Mouse (Mus musculus) C2C12 (cell line): ENCODE results near the gene Dok1. TPM values are rescaled to one million over a fixed set of nuclear protein-coding genes. Genes with fewer than 3 reads are reported as not detected.

Experiments
- H3K27me3 ChIP-seq: one replicate; pipeline ENCODE4 v1.6.1; 2011; ENCODE audit not compliant: control insufficient read depth, insufficient read depth, insufficient read length
- H3K36me3 ChIP-seq: one replicate; pipeline ENCODE4 v1.6.1; 2011; ENCODE audit not compliant: control insufficient read depth, insufficient read depth
- H3K4me3 ChIP-seq: one replicate; pipeline ENCODE4 v1.5.1; 2011; ENCODE audit warnings: mild to moderate bottlenecking, control low read depth; ENCODE audit not compliant: poor library complexity, insufficient read depth, severe bottlenecking
- H3K79me2 ChIP-seq: one replicate; pipeline ENCODE4 v1.6.1; 2011; ENCODE audit not compliant: control insufficient read depth, insufficient read depth
- H3K79me3 ChIP-seq: one replicate; pipeline ENCODE4 v1.6.1; 2011; ENCODE audit warnings: low read depth, control low read depth
- H3ac ChIP-seq: one replicate; pipeline ENCODE3; 2011; ENCODE audit warnings: low read depth; ENCODE audit not compliant: control insufficient read depth, insufficient read length
- CEBPB ChIP-seq: IDR thresholded peaks from one replicate; pipeline ENCODE4 v1.6.1; 2011; ENCODE audit warnings: low read depth, mild to moderate bottlenecking, control low read depth, moderate library complexity
- CTCF ChIP-seq: IDR thresholded peaks from one replicate; pipeline ENCODE4 v1.5.1; 2011; ENCODE audit not compliant: control insufficient read depth, insufficient read depth, insufficient read length
- FOSL1 ChIP-seq: IDR thresholded peaks from one replicate; pipeline ENCODE4 v1.8.0; 2011; ENCODE audit warnings: mild to moderate bottlenecking, low read length; ENCODE audit not compliant: poor library complexity, insufficient read depth, severe bottlenecking
- MAX ChIP-seq: IDR thresholded peaks from one replicate; pipeline ENCODE4 v1.6.1; 2011; ENCODE audit warnings: mild to moderate bottlenecking, control low read depth
- MYOD1 ChIP-seq: IDR thresholded peaks from one replicate; pipeline ENCODE4 v1.6.1; 2011; ENCODE audit warnings: low read depth; ENCODE audit not compliant: control insufficient read depth, insufficient read length
- MYOG ChIP-seq: IDR thresholded peaks from one replicate; pipeline ENCODE4 v1.6.1; 2011; ENCODE audit not compliant: control insufficient read depth, insufficient read length; ENCODE audit errors: extremely low read depth
- USF1 ChIP-seq: IDR thresholded peaks from one replicate; pipeline ENCODE4 v1.6.1; 2011; ENCODE audit warnings: low read depth, mild to moderate bottlenecking, control low read depth, moderate library complexity
- polyA plus RNA-seq: library from polyadenylated mRNA; unstranded; fragments of >200 nt; fragmentation: generic; extraction: Trizol; gene quantifications from one replicate; pipeline ENCODE4 v1.2.1, GENCODE M21; 2012; ENCODE audit warnings: missing spikeins

Dok1 gene
- polyA plus RNA-seq, 1 experiment, result 80.8 TPM

GRCm38 (mm10) chr6:83066441-83066840, 33.2 kb upstream of the Dok1 start:
- Histone ChIP-seq H3K36me3 (no peaks in the 10 kb centered on the region), H3K4me3 (no peak overlapping the region), H3K79me2 (no peaks in the 10 kb centered on the region), H3K27me3 (peaks cover 76% of the 10 kb centered on the region), H3ac (no peak overlapping the region), H3K79me3 (no peaks in the 10 kb centered on the region)
- TF ChIP-seq USF1 (no peak), FOSL1 (no peak), MAX (no peak), MYOG (no peak), CEBPB (no peak), CTCF (no peak), MYOD1 (no peak)

DNA sequence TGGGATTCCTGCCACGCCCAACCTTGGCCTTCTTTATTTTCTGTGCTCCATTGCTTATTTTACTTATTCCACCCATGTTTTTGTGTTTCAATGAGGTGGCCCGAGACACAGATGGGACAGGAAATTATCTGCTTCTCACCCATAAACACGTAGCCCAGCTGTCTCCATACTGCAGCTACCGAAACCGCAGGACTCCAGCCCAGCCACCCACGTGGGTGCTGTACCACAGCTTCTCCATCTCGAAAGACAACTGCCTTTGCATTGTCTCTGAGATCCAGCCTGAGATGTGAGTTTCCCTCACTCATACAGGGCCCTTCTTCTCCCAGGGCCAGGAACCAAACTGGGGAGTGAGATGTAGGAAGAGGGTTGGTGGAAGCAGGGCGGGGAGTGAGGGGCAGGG, 32.7 kb upstream of the Dok1 start:
- Histone ChIP-seq H3K27me3 (peaks cover 72% of the 10 kb centered on the region), H3ac (no peak overlapping the region), H3K36me3 (no peaks in the 10 kb centered on the region), H3K4me3 (no peak overlapping the region), H3K79me2 (no peaks in the 10 kb centered on the region), H3K79me3 (no peaks in the 10 kb centered on the region)
- TF ChIP-seq MAX, result no peak
- no peak for TF ChIP-seq MYOD1
- no peak for TF ChIP-seq MYOG
- TF ChIP-seq CEBPB, result no peak
- no peak for TF ChIP-seq CTCF
- no peak for TF ChIP-seq FOSL1
- TF ChIP-seq USF1, result no peak

DNA sequence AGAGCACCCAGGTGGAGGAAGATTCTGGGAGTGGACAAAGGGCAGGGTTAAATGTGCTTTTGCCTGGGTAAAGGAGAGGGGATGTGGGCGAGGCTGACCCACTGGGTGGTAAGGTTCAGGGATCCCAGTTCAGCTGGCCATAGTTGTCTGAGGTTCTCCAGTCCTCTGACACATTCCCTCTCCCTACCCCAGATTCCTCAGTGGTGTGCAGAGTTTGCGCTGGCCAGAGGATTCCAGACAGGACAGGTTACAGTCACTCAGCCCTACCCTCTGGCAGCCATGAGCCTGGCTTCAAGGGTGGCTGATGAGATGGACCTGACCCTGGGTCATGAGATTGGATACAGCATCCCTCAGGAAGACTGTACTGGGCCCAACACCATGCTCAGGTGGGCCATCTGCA, 25.5 kb upstream of the Dok1 start:
- Histone ChIP-seq H3K27me3 (peaks cover 14% of the 10 kb centered on the region), H3K79me3 (peaks cover 23% of the 10 kb centered on the region), H3K36me3 (peaks cover 29% of the 10 kb centered on the region), H3K4me3 (no peak overlapping the region), H3ac (no peak overlapping the region), H3K79me2 (peaks cover 31% of the 10 kb centered on the region)
- no peak for TF ChIP-seq FOSL1
- no peak for TF ChIP-seq CTCF
- TF ChIP-seq USF1, result no peak
- TF ChIP-seq MYOD1, result no peak
- TF ChIP-seq MAX, result no peak
- TF ChIP-seq CEBPB, result no peak
- no peak for TF ChIP-seq MYOG

DNA sequence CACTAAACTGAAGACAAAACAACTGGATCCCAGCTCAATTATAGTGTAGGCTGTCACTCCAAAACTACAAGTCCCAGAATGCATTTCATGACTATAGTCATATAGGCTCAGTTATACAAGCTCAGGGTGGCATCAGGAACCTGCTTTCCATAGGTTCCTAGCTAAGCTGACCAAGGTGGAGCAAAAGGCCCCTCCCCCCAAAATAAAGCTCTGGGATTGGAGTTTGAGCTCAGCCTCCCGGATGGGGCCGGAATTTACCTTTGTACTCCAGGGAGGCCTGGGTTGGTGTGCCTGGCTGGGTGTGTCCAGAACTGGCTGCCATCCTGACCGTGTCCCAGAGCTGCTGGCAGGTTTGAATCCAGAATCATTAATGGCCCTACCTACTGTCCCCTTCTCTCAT, 24.5 kb upstream of the Dok1 start, which contains the start of gene Dqx1:
TSS of gene Dqx1 (plus strand) at position 55 of the 400 bp plus-strand sequence.
- H3K36me3 ChIP-seq, result peaks cover 29% of the 10 kb centered on the region
- TF ChIP-seq FOSL1 (no peak), CTCF (no peak), USF1 (no peak), CEBPB (no peak), MYOD1 (no peak), MYOG (no peak), MAX (no peak)
- no peak within 1 kb of the TSS for H3ac ChIP-seq
- no peak within 1 kb of the TSS for H3K4me3 ChIP-seq
- H3K27me3 ChIP-seq, result peaks cover 5% of the 10 kb centered on the region
- H3K79me3 ChIP-seq, result peaks cover 31% of the 10 kb centered on the region
- H3K79me2 ChIP-seq, result peaks cover 41% of the 10 kb centered on the region

- peaks cover 62% of the 10 kb centered on the region for H3K79me2 ChIP-seq
- peak within 1 kb of the TSS; percentile 99 for H3K4me3 ChIP-seq
- H3K36me3 ChIP-seq, result peaks cover 48% of the 10 kb centered on the region
- H3ac ChIP-seq, result peak within 1 kb of the TSS; percentile 97
- peaks cover 41% of the 10 kb centered on the region for H3K79me3 ChIP-seq
- no peaks in the 10 kb centered on the region for H3K27me3 ChIP-seq
- TF ChIP-seq USF1 (no peak), MYOD1 (no peak), FOSL1 (no peak), MYOG (no peak), CTCF (peak; percentile 47)
Measured at GRCm38 (mm10) chr6:83054871-83055431, 21.7 kb upstream of the Dok1 start, which contains the start of gene Htra2. TSS of gene Htra2 (minus strand) at chr6:83055273.
